Mouse (Mus musculus) frontal cortex, postnatal 36 days (tissue): Measurements from ENCODE around the gene Tns3.
A peak's percentile ranks its signal among the peaks of the same experiment; 100 is the strongest.

Source experiments
- DNase-seq, 2 experiments: peaks; one replicate each; pipeline ENCODE4 v3.0.0; 2022; ENCODE audit warnings: low spot score in 2 of 2

Gene Tns3

GRCm38 (mm10) chr11:8651448-8652035, 12.8 kb downstream of the Tns3 start:
- no peak for DNase-seq

GRCm38 (mm10) chr11:8645609-8646008, 18.7 kb downstream of the Tns3 start:
- DNase-seq, result no peak

- no peak for DNase-seq
Observed at GRCm38 (mm10) chr11:8644272-8644671, 20.1 kb downstream of the Tns3 start.

GRCm38 (mm10) chr11:8641634-8642277, 22.6 kb downstream of the Tns3 start:
- DNase-seq, result no peak

- DNase-seq, result no peak
Observed at GRCm38 (mm10) chr11:8639726-8640125, 24.6 kb downstream of the Tns3 start.

GRCm38 (mm10) chr11:8639007-8639718, 25.2 kb downstream of the Tns3 start:
- DNase-seq, result no peak

- no peak for DNase-seq
Observed at GRCm38 (mm10) chr11:8637469-8638447, 26.6 kb downstream of the Tns3 start.

- no peak for DNase-seq
Observed at GRCm38 (mm10) chr11:8636680-8637079, 27.7 kb downstream of the Tns3 start.

- DNase-seq, result no peak
Observed at GRCm38 (mm10) chr11:8635778-8636177, 28.6 kb downstream of the Tns3 start.

- DNase-seq, result no peak
Observed at GRCm38 (mm10) chr11:8634728-8635410, 29.5 kb downstream of the Tns3 start.

- no peak for DNase-seq
Observed at GRCm38 (mm10) chr11:8632163-8632562, 32.2 kb downstream of the Tns3 start.

GRCm38 (mm10) chr11:8629862-8630390, 34.4 kb downstream of the Tns3 start:
- DNase-seq, result no peak

GRCm38 (mm10) chr11:8629326-8629725, 35.0 kb downstream of the Tns3 start:
- no peak for DNase-seq

- no peak for DNase-seq
Observed at GRCm38 (mm10) chr11:8628846-8629253, 35.5 kb downstream of the Tns3 start.

- no peak for DNase-seq
Observed at GRCm38 (mm10) chr11:8627156-8627555, 37.2 kb downstream of the Tns3 start.

- DNase-seq, result no peak
Observed at GRCm38 (mm10) chr11:8626715-8627114, 37.6 kb downstream of the Tns3 start.

- no peak for DNase-seq
Observed at GRCm38 (mm10) chr11:8625915-8626604, 38.3 kb downstream of the Tns3 start.

GRCm38 (mm10) chr11:8625451-8625850, 38.9 kb downstream of the Tns3 start:
- no peak for DNase-seq

- DNase-seq, result peak; percentile 39 to 42
Observed at GRCm38 (mm10) chr11:8624179-8624886, 40.0 kb downstream of the Tns3 start.

GRCm38 (mm10) chr11:8623852-8624178, 40.5 kb downstream of the Tns3 start:
- no peak for DNase-seq
